Mouse (Mus musculus) gastrocnemius, adult 2 months (tissue): ENCODE results near the gene Slc9a3. TPM values are rescaled to one million over a fixed set of nuclear protein-coding genes. Genes with fewer than 3 reads are reported as not detected.
A peak's percentile ranks its signal among the peaks of the same experiment; 100 is the strongest.

Source experiments
- DNase-seq: peaks from one replicate; pipeline ENCODE4 v3.0.0; 2022
- H3K27ac ChIP-seq: fragments of 200-600 bp; 2 replicates; pipeline ENCODE4 v1.8.1; 2022; ENCODE audit warnings: mild to moderate bottlenecking
- H3K4me3 ChIP-seq: fragments of 200-600 bp; 2 replicates; pipeline ENCODE4 v1.8.1; 2022; ENCODE audit warnings: mild to moderate bottlenecking, moderate library complexity
- CTCF ChIP-seq: fragments of 200-600 bp; IDR thresholded peaks from 2 replicates; pipeline ENCODE4 v1.8.1; 2022; ENCODE audit warnings: antibody characterized with exemption, mild to moderate bottlenecking, moderate library complexity
- intact Hi-C: fragments of 180-260 bp; cut with DNase I; formaldehyde crosslinking; loops from one replicate; pipeline ENCODE4 v1.15.1; 2025
- total RNA-seq, 2 experiments: library from RNA; stranded (reverse); gene quantifications; 2 replicates each; pipeline ENCODE4 v1.2.3; 2021

Gene Slc9a3
- total RNA-seq, 2 experiments from 2014 or later, result 0.08 to 0.14 TPM

- no peak for TF ChIP-seq CTCF
- H3K4me3 ChIP-seq, result peak overlapping the region; percentile 69
- no peak for DNase-seq
- H3K27ac ChIP-seq, result peak overlapping the region; percentile 31; the same call in 1 of the 2 replicates
- intact Hi-C loops, result no loop called here
Observed at GRCm38 (mm10) chr13:74167057-74167413, 45.8 kb downstream of the Slc9a3 start.

GRCm38 (mm10) chr13:74167492-74167891 lies 46.2 kb downstream of the Slc9a3 start:
- TF ChIP-seq CTCF, result no peak
- H3K4me3 ChIP-seq, result no peak overlapping the region
- H3K27ac ChIP-seq, result peak overlapping the region; percentile 12
- intact Hi-C loops, result no loop called here
- DNase-seq, result peak; percentile 32

- Histone ChIP-seq H3K27ac (no peak overlapping the region), H3K4me3 (no peak overlapping the region)
- DNase-seq, result no peak
- TF ChIP-seq CTCF, result no peak
- intact Hi-C loops, result loop anchor here (10.0 kb wide), 1 partner anchor 205 kb away; the partner anchor contains the start of gene Zdhhc11
Observed at GRCm38 (mm10) chr13:74169446-74170164, 48.3 kb downstream of the Slc9a3 start.

DNA sequence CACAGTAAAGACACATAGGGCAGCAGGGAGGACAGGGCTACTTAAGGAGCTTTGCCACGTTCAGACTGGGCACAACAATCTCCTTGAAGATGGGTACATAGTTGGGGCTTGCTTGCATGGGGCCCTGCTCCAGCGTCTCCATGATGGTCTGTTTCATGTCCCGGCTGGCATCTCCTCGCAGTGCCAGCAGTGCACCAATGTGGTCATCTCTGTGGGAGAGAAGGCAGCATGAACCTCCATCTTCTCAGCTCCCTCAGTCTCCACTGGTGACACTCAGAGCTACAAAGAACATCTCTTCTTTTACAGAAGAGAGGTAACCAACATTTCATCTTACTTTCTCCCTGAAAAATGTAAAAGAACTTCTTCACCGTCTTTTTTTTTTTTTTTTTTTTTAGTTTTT lies 50.8 kb downstream of the Slc9a3 start:
- no peak overlapping the region for H3K4me3 ChIP-seq
- no peak for TF ChIP-seq CTCF
- no peak overlapping the region for H3K27ac ChIP-seq
- intact Hi-C loops, result loop anchor here (10.0 kb wide), 1 partner anchor 207 kb away; the partner anchor contains the start of gene Zdhhc11
- no peak for DNase-seq

- H3K27ac ChIP-seq, result no peak overlapping the region
Observed at GRCm38 (mm10) chr13:74183011-74183695, 61.9 kb downstream of the Slc9a3 start.

DNA sequence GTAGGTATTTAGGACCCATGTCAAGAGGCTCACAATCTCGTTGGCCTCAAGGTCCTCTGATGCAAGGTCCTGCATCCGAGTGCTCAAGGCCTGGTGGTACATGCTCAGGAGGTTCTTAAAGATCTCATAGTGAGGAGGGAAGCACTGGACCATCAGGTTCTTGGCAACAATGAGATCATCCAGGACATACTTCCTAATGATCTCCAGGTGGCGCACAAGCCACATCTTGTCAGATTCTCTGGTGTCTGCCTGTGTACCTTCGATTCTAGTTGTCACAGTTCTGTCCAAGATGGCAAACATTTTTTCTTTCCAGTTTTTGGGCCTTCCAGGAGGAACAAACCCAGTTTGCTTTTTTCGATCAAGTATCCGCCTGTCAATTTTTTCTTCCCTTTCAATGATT lies 71.4 kb downstream of the Slc9a3 start:
- no peak for DNase-seq
- TF ChIP-seq CTCF, result peak; percentile 48
- intact Hi-C loops, result loop anchor here (5.0 kb wide), 1 partner anchor 110 kb away; no protein-coding TSS in a partner anchor

More at GRCm38 (mm10) chr13:74183011-74183695, 61.9 kb downstream of the Slc9a3 start:
- DNase-seq, result no peak
- intact Hi-C loops, result no loop called here
- H3K4me3 ChIP-seq, result no peak overlapping the region
- no peak for TF ChIP-seq CTCF

GRCm38 (mm10) chr13:74196451-74196850 lies 75.2 kb downstream of the Slc9a3 start:
- H3K4me3 ChIP-seq, result no peak overlapping the region
- TF ChIP-seq CTCF, result no peak
- DNase-seq, result no peak
- no peak overlapping the region for H3K27ac ChIP-seq
- intact Hi-C loops, result no loop called here

More for the DNA sequence above, 71.4 kb downstream of the Slc9a3 start:
- Histone ChIP-seq H3K4me3 (no peak overlapping the region), H3K27ac (no peak overlapping the region)

DNA sequence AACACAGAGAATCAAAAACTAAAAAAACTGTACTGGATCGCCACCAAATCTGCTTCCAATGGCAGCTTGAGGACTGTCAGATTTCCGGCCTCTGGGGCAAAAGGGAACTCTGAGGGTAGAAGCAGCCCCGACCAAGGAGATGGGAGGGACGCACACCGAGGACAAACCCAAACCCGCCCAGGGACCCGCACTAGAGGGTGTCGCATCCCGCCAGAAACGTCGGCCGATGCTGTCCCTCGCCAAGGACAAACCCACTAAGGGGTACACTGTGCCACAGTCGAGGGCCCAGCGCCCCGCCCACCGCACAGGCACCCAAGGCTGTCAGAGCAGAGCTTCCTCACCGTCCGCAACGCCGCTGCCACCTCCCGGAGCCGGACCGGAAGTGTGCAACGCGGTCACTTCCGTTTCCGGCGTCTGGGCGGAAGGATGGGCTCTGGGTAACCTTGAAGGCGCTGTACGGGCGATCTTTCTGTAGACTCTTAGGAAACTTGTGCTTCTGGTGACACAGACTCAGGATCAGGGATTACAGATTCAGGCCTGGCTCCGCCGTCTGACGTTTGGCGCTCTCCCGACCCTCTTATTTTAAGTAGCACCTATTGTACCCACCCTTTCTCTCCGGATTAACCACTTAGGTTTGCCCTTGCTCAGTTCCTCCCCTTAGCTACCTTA lies 87.2 kb downstream of the Slc9a3 start, which contains the start of gene Exoc3:
Gene Exoc3 (minus strand): TSS at position 416 of the 669 bp plus-strand sequence.
- peak; percentile 94 for DNase-seq
- intact Hi-C loops, result loop anchor here (5.0 kb wide), 1 partner anchor 94 kb away; no protein-coding TSS in a partner anchor
- no peak for TF ChIP-seq CTCF
- H3K27ac ChIP-seq, result peak within 1 kb of the TSS; percentile 97
- H3K4me3 ChIP-seq, result peak within 1 kb of the TSS; percentile 84

- no peak for TF ChIP-seq CTCF
- intact Hi-C loops, result loop anchor here (5.0 kb wide), 1 partner anchor 93 kb away; no protein-coding TSS in a partner anchor
- DNase-seq, result peak; percentile 30
- Histone ChIP-seq H3K27ac (peak overlapping the region; percentile 97), H3K4me3 (peak overlapping the region; percentile 84)
Observed at GRCm38 (mm10) chr13:74208986-74209345, 87.7 kb downstream of the Slc9a3 start.

- H3K27ac ChIP-seq, result no peak overlapping the region
- H3K4me3 ChIP-seq, result no peak overlapping the region
- TF ChIP-seq CTCF, result no peak
- DNase-seq, result no peak
- intact Hi-C loops, result no loop called here
Observed at GRCm38 (mm10) chr13:74218441-74218840, 97.2 kb downstream of the Slc9a3 start.

Other genes with a start within 250 kb of the Slc9a3 start
- under 1 TPM in 1 of 2 experiments, not detected in 1; 0.25 TPM for gene Trip13, start 183.7 kb upstream of the Slc9a3 start, total RNA-seq
- gene Brd9, start 183.6 kb upstream of the Slc9a3 start, total RNA-seq, result 10 to 100 TPM in 1 of 2 experiments, 1 to 10 TPM in 1; 7.8 to 12.9 TPM
- not detected for gene Zdhhc11, start 157.6 kb upstream of the Slc9a3 start, total RNA-seq
- 1 to 10 TPM; 4.7 to 8.6 TPM for gene Tppp, start 112.0 kb upstream of the Slc9a3 start, total RNA-seq
- under 1 TPM in 1 of 2 experiments, not detected in 1; 0.08 TPM for gene Cep72, start 59.2 kb upstream of the Slc9a3 start, total RNA-seq
- gene Exoc3, start 87.3 kb downstream of the Slc9a3 start, total RNA-seq, result 10 to 100 TPM; 30.7 to 35.3 TPM
- gene Ahrr, start 170.9 kb downstream of the Slc9a3 start, total RNA-seq, result not detected
- gene Pdcd6, start 196.1 kb downstream of the Slc9a3 start, total RNA-seq, result 10 to 100 TPM; 18.0 to 18.3 TPM
- 100 to 1,000 TPM; 600 to 778 TPM for gene Sdha, start 228.8 kb downstream of the Slc9a3 start, total RNA-seq
- 10 to 100 TPM; 51.5 to 61.4 TPM for gene Ccdc127, start 228.9 kb downstream of the Slc9a3 start, total RNA-seq
- 100 to 1,000 TPM in 1 of 2 experiments, 10 to 100 TPM in 1; 91.6 to 105 TPM for gene Lrrc14b, start 242.5 kb downstream of the Slc9a3 start, total RNA-seq